Mouse (Mus musculus) hindbrain, postnatal 0 days (tissue): ENCODE measurements around the gene Schip1. TPM values are rescaled to one million over a fixed set of nuclear protein-coding genes. Genes with fewer than 3 reads are reported as not detected.

Experiments used
- ATAC-seq: fragments of 200-750 bp; cut with Nextera tagmentation; 2 replicates; pipeline ENCODE4 v1.8.0; 2017; ENCODE audit warnings: mild to moderate bottlenecking, moderate TSS enrichment, moderate library complexity
- DNase-seq: peaks from one replicate; pipeline ENCODE4 v3.0.0-alpha.2; 2015; ENCODE audit warnings: low spot score
- H3K27ac ChIP-seq: fragments of 300-500 bp; sonication (generic); 2 replicates; pipeline ENCODE4 v1.5.1; 2014; ENCODE audit warnings: mild to moderate bottlenecking
- H3K27me3 ChIP-seq: fragments of 300-500 bp; sonication (generic); 2 replicates; pipeline ENCODE4 v1.6.1; 2014; ENCODE audit warnings: low read length, mixed read lengths; ENCODE audit not compliant: insufficient read depth
- H3K36me3 ChIP-seq: fragments of 300-500 bp; sonication (generic); 2 replicates; pipeline ENCODE4 v1.6.1; 2014; ENCODE audit warnings: low read length, mixed read lengths; ENCODE audit not compliant: insufficient read depth
- H3K4me1 ChIP-seq: fragments of 300-500 bp; sonication (generic); 2 replicates; pipeline ENCODE4 v1.6.1; 2014; ENCODE audit warnings: antibody characterized with exemption, low read length, mixed read lengths; ENCODE audit not compliant: insufficient read depth
- H3K4me2 ChIP-seq: fragments of 300-500 bp; sonication (generic); 2 replicates; pipeline ENCODE4 v1.6.1; 2014; ENCODE audit warnings: low read depth, mild to moderate bottlenecking, low read length, moderate library complexity, mixed read lengths
- H3K4me3 ChIP-seq: fragments of 300-500 bp; sonication (generic); 2 replicates; pipeline ENCODE4 v1.5.1; 2014; ENCODE audit warnings: low read length
- H3K9ac ChIP-seq: fragments of 300-500 bp; sonication (generic); replicated peaks from 2 replicates; pipeline ENCODE4 v1.6.1; 2014; ENCODE audit warnings: mild to moderate bottlenecking, low read length, moderate library complexity, mixed read lengths
- H3K9me3 ChIP-seq: fragments of 300-500 bp; sonication (generic); 2 replicates; pipeline ENCODE4 v1.6.1; 2016; ENCODE audit warnings: low read length, mixed read lengths
- CTCF ChIP-seq: IDR thresholded peaks from 2 replicates; pipeline ENCODE4 v1.5.1; 2016; ENCODE audit warnings: antibody characterized with exemption, control low read depth, low read depth
- WGBS: fragments of 180-500 bp; shearing (Covaris S2); extraction: QIAGEN DNeasy Blood & Tissue Kit; methylation state at CpG from one replicate; pipeline ENCODE4 v1.1.7; 2014; 5-methylcytosine and 5-hydroxymethylcytosine counted together
- polyA plus RNA-seq: library from polyadenylated mRNA; unstranded; fragments of >200 nt; fragmentation: Nextera tagmentation; extraction: Ambion mirVana; gene quantifications from 2 replicates; pipeline ENCODE4 v1.2.1, GENCODE M21; 2015
- total RNA-seq: library from RNA; depleted of rRNA; stranded (reverse); fragments of >200 nt; gene quantifications from 2 replicates; pipeline ENCODE4 v1.2.3, GENCODE M21; 2014

Schip1 gene
- total and polyA plus RNA-seq, 2 experiments from 2014 or later: 94.3 to 163 TPM

DNA sequence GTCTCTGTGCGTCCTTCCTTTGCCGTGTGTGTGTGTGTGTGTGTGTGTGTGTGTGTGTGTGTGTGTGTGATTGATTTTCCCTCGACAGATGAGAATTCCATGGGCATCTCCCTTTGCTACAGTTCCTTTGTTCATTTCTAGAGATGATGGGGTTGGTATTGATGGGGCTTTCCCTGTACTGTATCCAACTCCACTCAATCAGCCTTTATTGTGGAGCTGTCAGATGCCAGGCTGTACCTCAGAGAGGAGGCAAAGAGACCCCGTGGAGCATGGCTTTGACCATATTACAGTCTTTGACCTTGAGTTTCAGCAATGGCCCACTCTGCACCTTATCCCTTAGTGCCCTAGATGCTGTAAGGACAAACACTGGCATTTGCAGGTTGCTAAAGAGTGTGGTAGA is 462.6 kb downstream of the Schip1 start:
- Histone ChIP-seq H3K9ac (no peak overlapping the region), H3K27me3 (no peaks in the 10 kb centered on the region), H3K27ac (no peak overlapping the region), H3K4me2 (no peak overlapping the region), H3K4me1 (0 out of 2 replicates have a peak, but pooled peaks cover 5% of the 10 kb centered on the region), H3K9me3 (no peaks in the 10 kb centered on the region), H3K4me3 (no peak overlapping the region), H3K36me3 (no peaks in the 10 kb centered on the region)
- DNase-seq (no peak), ATAC-seq (peak; percentile 24; the same call in 1 of the 2 replicates)
- WGBS: 20% methylated on average over 3 of the region's 4 CpGs
- TF ChIP-seq CTCF: no peak

DNA sequence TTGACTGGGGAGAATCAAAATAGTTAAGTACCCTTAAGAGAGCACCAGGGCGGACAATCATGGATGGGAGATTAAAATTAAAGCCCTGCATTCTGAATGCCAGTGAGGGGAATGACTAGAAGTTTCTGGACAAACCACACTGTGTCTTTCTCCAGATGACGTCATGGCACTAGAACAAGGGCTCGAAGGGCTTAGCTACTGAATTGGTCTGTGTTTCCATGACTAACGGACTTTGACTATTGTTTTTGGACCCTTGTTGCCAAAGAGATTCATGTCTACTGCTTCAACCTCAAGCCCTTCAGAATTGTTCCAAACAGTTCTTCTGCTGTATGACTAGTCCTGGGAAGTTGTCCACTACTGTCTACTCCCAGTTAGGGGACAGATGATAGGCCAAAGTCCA is 467.3 kb downstream of the Schip1 start:
- Histone ChIP-seq H3K4me1 (peaks cover 3% of the 10 kb centered on the region; the same call in 1 of the 2 replicates), H3K36me3 (no peaks in the 10 kb centered on the region), H3K9ac (no peak overlapping the region), H3K9me3 (no peaks in the 10 kb centered on the region), H3K4me2 (no peak overlapping the region), H3K27ac (no peak overlapping the region), H3K27me3 (no peaks in the 10 kb centered on the region), H3K4me3 (no peak overlapping the region)
- 85% methylated on average over 4 of the region's 4 CpGs for WGBS
- no peak for DNase-seq
- no peak for ATAC-seq
- no peak for TF ChIP-seq CTCF

DNA sequence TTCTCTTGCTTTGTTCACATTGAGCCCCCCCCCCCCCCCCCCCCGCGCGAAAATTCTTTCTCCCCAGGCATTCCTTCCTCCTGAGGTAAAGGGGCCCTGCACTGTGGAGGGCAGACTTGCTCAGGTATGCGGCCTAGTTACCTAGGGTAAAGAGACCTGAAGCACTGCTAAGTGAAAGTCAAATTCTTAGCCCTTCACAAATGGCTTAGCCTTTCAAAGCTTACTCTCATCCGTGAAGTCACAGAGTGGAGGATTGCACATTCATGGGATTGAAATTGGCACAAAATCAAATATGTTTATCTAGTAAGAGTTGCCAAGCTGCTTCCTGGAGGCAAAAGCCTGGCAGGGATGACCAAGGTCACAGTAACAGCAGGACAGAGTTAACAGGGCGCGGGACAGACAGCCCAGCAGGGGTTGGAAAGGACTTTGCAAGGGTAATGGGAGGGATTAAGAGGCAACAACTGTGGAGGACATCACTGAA is 470.0 kb downstream of the Schip1 start:
- peak; percentile 43 for DNase-seq
- Histone ChIP-seq H3K4me3 (no peak overlapping the region), H3K27me3 (no peaks in the 10 kb centered on the region), H3K4me1 (peaks cover 3% of the 10 kb centered on the region; the same call in 1 of the 2 replicates), H3K27ac (no peak overlapping the region), H3K9me3 (no peaks in the 10 kb centered on the region), H3K36me3 (no peaks in the 10 kb centered on the region), H3K9ac (no peak overlapping the region), H3K4me2 (no peak overlapping the region)
- 22% methylated on average over 5 of the region's 7 CpGs for WGBS
- TF ChIP-seq CTCF: no peak
- 0 out of 2 replicates have a peak, but pooled peaks have one; percentile 55 for ATAC-seq

- peaks cover 3% of the 10 kb centered on the region; the same call in 1 of the 2 replicates for H3K4me1 ChIP-seq
- WGBS: 66% methylated on average over 7 of the region's 7 CpGs
- no peaks in the 10 kb centered on the region for H3K9me3 ChIP-seq
- H3K9ac ChIP-seq: no peak overlapping the region
- H3K36me3 ChIP-seq: no peaks in the 10 kb centered on the region
- no peak for DNase-seq
- ATAC-seq: peak; percentile 49; the same call in 1 of the 2 replicates
- no peak overlapping the region for H3K4me2 ChIP-seq
- TF ChIP-seq CTCF: no peak
- H3K27me3 ChIP-seq: no peaks in the 10 kb centered on the region
- H3K4me3 ChIP-seq: no peak overlapping the region
- no peak overlapping the region for H3K27ac ChIP-seq
Observed at GRCm38 (mm10) chr3:68535160-68535728, 470.6 kb downstream of the Schip1 start.

DNA sequence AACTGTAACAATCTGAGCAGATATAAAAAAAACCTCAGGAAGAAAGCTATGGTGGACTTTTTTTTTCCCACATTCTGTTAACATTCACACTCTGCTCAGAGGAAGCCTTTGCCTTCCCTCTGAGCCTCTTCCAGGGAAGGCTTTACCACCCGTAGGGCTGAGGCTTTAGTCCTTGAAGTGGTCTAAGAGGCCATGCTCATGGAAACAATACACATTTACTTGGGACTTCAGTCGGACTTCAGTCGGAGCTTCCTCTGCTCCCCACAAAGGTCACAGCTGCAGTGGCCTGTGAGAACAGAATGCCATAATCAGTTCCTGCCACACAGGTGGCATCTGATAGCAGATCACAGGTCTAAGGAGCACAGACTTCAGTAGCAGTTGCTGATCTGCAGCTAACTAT is 471.5 kb downstream of the Schip1 start:
- no peak overlapping the region for H3K9ac ChIP-seq
- H3K4me3 ChIP-seq: no peak overlapping the region
- H3K36me3 ChIP-seq: no peaks in the 10 kb centered on the region
- no peak for TF ChIP-seq CTCF
- no peak for ATAC-seq
- no peak for DNase-seq
- no peak overlapping the region for H3K27ac ChIP-seq
- peaks cover 3% of the 10 kb centered on the region; the same call in 1 of the 2 replicates for H3K4me1 ChIP-seq
- no peak overlapping the region for H3K4me2 ChIP-seq
- no peaks in the 10 kb centered on the region for H3K9me3 ChIP-seq
- no peaks in the 10 kb centered on the region for H3K27me3 ChIP-seq
- WGBS: 53% methylated on average over 3 of the region's 3 CpGs

DNA sequence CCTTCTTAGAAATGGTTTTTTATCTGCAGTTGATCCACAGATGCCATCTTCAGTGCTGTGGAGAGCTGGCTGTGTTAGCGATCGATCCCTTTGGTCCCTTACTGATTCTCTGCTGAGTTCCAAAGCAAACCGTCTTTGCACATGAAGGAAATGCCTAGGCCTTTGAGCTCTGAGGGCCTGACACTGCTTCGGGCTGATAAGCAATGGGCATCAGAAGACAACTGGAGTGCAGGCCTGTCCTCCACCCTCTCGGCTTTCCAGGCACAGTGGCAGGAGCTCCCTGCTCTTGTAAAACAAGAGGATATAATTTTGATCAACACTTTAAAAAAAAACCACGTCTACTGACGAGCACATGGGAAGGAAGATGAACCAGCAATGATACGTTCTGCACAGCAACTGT is 477.1 kb downstream of the Schip1 start:
- WGBS: 90% methylated on average over 8 of the region's 8 CpGs

GRCm38 (mm10) chr3:68542944-68543501 is 478.4 kb downstream of the Schip1 start:
- H3K4me2 ChIP-seq: peak overlapping the region; percentile 52
- H3K4me3 ChIP-seq: peak overlapping the region; percentile 25
- no peak overlapping the region for H3K9ac ChIP-seq
- DNase-seq (peak; percentile 87), ATAC-seq (peak; percentile 85)
- peak; percentile 76 for TF ChIP-seq CTCF
- H3K4me1 ChIP-seq: no peaks in the 10 kb centered on the region
- no peaks in the 10 kb centered on the region for H3K27me3 ChIP-seq
- no peak overlapping the region for H3K27ac ChIP-seq
- no peaks in the 10 kb centered on the region for H3K9me3 ChIP-seq
- WGBS: 4% methylated on average over 7 of the region's 7 CpGs
- no peaks in the 10 kb centered on the region for H3K36me3 ChIP-seq

More for the DNA sequence above, 477.1 kb downstream of the Schip1 start:
- Histone ChIP-seq H3K9me3 (no peaks in the 10 kb centered on the region), H3K9ac (no peak overlapping the region), H3K27me3 (no peaks in the 10 kb centered on the region), H3K4me1 (no peaks in the 10 kb centered on the region), H3K36me3 (no peaks in the 10 kb centered on the region), H3K4me2 (no peak overlapping the region), H3K4me3 (no peak overlapping the region), H3K27ac (no peak overlapping the region)
- TF ChIP-seq CTCF: no peak
- DNase-seq (no peak), ATAC-seq (no peak)
